ENCODE assay signal across 8 mouse cellular contexts in genomic region chr11:116580031-116580652, GRCm38 (mm10). TPM values are rescaled to one million over a fixed set of nuclear protein-coding genes. Genes with fewer than 3 reads are reported as not detected.
DNase-seq lines count a peak whose midpoint lies in the region; ATAC-seq and TF ChIP-seq lines count a peak whose summit lies in the region.

No protein-coding gene starts in this region.

- peak overlapping the region; percentile 89 for H3K4me3 ChIP-seq in layer of hippocampus, adult 2 months
- H3K4me3 ChIP-seq in brown adipose tissue, adult 24 weeks (ENCODE audit: insufficient read depth, low read depth, low read length) = peak overlapping the region; percentile 99
- H3K4me3 ChIP-seq in hindbrain, embryonic 15.5 days = peak overlapping the region; percentile 66
- H3K4me3 ChIP-seq in midbrain, embryonic 16.5 days (ENCODE audit: low read depth, low read length) = peak overlapping the region; percentile 89

- peak overlapping the region; percentile 92 for H3K27ac ChIP-seq in layer of hippocampus, adult 2 months
- H3K27ac ChIP-seq in brown adipose tissue, adult 24 weeks (replicated peaks; ENCODE audit: low read depth, low read length) = no peak overlapping the region
- peak overlapping the region; percentile 89 for H3K27ac ChIP-seq in hindbrain, embryonic 15.5 days (replicated peaks)
- H3K27ac ChIP-seq in midbrain, embryonic 16.5 days (ENCODE audit: low read length) = peak overlapping the region; percentile 95

- TF ChIP-seq CTCF in layer of hippocampus, adult 2 months (conservative IDR thresholded peaks at IDR 0.05) = no peak

- no peaks in the 10 kb centered on the region for H3K36me3 ChIP-seq in hindbrain, embryonic 15.5 days
- H3K36me3 ChIP-seq in midbrain, embryonic 16.5 days (ENCODE audit: control insufficient read depth, insufficient read depth, low read length) = no peaks in the 10 kb centered on the region

- H3K9me3 ChIP-seq in hindbrain, embryonic 15.5 days = no peaks in the 10 kb centered on the region
- H3K9me3 ChIP-seq in midbrain, embryonic 16.5 days (replicated peaks; ENCODE audit: control insufficient read depth, low read length, poor library complexity, severe bottlenecking) = no peaks in the 10 kb centered on the region

- no peak for DNase-seq in layer of hippocampus, adult 2 months (ENCODE audit: low spot score in 2 of 2)
- DNase-seq in layer of hippocampus, postnatal 36 days = no peak
- no peak for DNase-seq in ovary, postnatal 10 days (ENCODE audit: low spot score)
- no peak for DNase-seq in urinary bladder, postnatal 25 days (ENCODE audit: low spot score)
- DNase-seq in left cerebral cortex, adult 18-20 months (ENCODE audit: low spot score in 2 of 2) = no peak

- 22% methylated on average over 10 of the region's 10 CpGs for WGBS in hindbrain, embryonic 15.5 days
- 16% methylated on average over 10 of the region's 10 CpGs for WGBS in midbrain, embryonic 16.5 days

- H3K4me1 ChIP-seq in brown adipose tissue, adult 24 weeks (ENCODE audit: control insufficient read depth, insufficient read depth, insufficient read length, low read length) = peaks cover 2% of the 10 kb centered on the region; the same call in 1 of the 2 replicates
- peaks cover 46% of the 10 kb centered on the region for H3K4me1 ChIP-seq in hindbrain, embryonic 15.5 days (replicated peaks)
- H3K4me1 ChIP-seq in midbrain, embryonic 16.5 days (ENCODE audit: control insufficient read depth, insufficient read depth, low read length) = peaks cover 31% of the 10 kb centered on the region

- peak overlapping the region; percentile 86 for H3K9ac ChIP-seq in hindbrain, embryonic 15.5 days
- peak overlapping the region; percentile 98 for H3K9ac ChIP-seq in midbrain, embryonic 16.5 days (ENCODE audit: low read depth, low read length)

- H3K27me3 ChIP-seq in hindbrain, embryonic 15.5 days = no peaks in the 10 kb centered on the region
- H3K27me3 ChIP-seq in midbrain, embryonic 16.5 days (ENCODE audit: control insufficient read depth, insufficient read depth, low read depth, low read length) = no peaks in the 10 kb centered on the region

- no peak for ATAC-seq in hindbrain, embryonic 15.5 days (ENCODE audit: low FRiP score, low read depth)
- peak; percentile 1; the same call in 1 of the 2 replicates for ATAC-seq in midbrain, embryonic 16.5 days

- H3K4me2 ChIP-seq in hindbrain, embryonic 15.5 days = peak overlapping the region; percentile 66
- H3K4me2 ChIP-seq in midbrain, embryonic 16.5 days (ENCODE audit: low read length) = peak overlapping the region; percentile 62

RNA-seq across cellular contexts. Expression of gene Ube2o, which starts 1.1 kb away (rescaled TPM):
- 100 to 1,000 TPM in 1 of 2 experiments, 10 to 100 TPM in 1; 93.7 to 101 TPM for total RNA-seq in layer of hippocampus, adult 2 months (2021)
- total RNA-seq in layer of hippocampus, postnatal 36 days (2021) = 10 to 100 TPM; 91.3 to 98.8 TPM
- polyA plus RNA-seq in brown adipose tissue, adult 24 weeks (2012; ENCODE audit: insufficient read depth, insufficient read length, missing spikeins) = 7.1 and 7.8 TPM in 2 replicates
- 35.0 and 36.7 TPM in 2 replicates for polyA plus RNA-seq in hindbrain, embryonic 15.5 days (2015; fragmentation: Nextera tagmentation; extraction: Ambion mirVana)
- polyA plus RNA-seq in midbrain, embryonic 16.5 days (2015; fragmentation: Nextera tagmentation; extraction: Ambion mirVana) = 15.5 and 17.0 TPM in 2 replicates
- total RNA-seq in left cerebral cortex, adult 18-20 months (2021) = 100 to 1,000 TPM; 123 TPM

RNA-seq across cellular contexts. Expression of gene Aanat, which starts 6.1 kb away (rescaled TPM):
- total RNA-seq in layer of hippocampus, adult 2 months (2021) = 1 to 10 TPM in 1 of 2 experiments, under 1 TPM in 1; 0.27 to 1.2 TPM
- under 1 TPM; 0.33 to 0.77 TPM for total RNA-seq in layer of hippocampus, postnatal 36 days (2021)
- polyA plus RNA-seq in brown adipose tissue, adult 24 weeks (2012; ENCODE audit: insufficient read depth, insufficient read length, missing spikeins) = not detected in 2 replicates
- 0.14 TPM in 1 of 2 replicates, not detected in the other for polyA plus RNA-seq in hindbrain, embryonic 15.5 days (2015; fragmentation: Nextera tagmentation; extraction: Ambion mirVana)
- 0.20 and 0.36 TPM in 2 replicates for polyA plus RNA-seq in midbrain, embryonic 16.5 days (2015; fragmentation: Nextera tagmentation; extraction: Ambion mirVana)
- total RNA-seq in left cerebral cortex, adult 18-20 months (2021) = 1 to 10 TPM in 1 of 2 experiments, under 1 TPM in 1; 0.56 to 1.4 TPM

RNA-seq across cellular contexts. Expression of gene Rhbdf2, which starts 46.7 kb away (rescaled TPM):
- 1 to 10 TPM; 1.4 to 1.6 TPM for total RNA-seq in layer of hippocampus, adult 2 months (2021)
- 1 to 10 TPM in 1 of 2 experiments, under 1 TPM in 1; 0.90 to 1.4 TPM for total RNA-seq in layer of hippocampus, postnatal 36 days (2021)
- 4.4 and 8.2 TPM in 2 replicates for polyA plus RNA-seq in brown adipose tissue, adult 24 weeks (2012; ENCODE audit: insufficient read depth, insufficient read length, missing spikeins)
- polyA plus RNA-seq in hindbrain, embryonic 15.5 days (2015; fragmentation: Nextera tagmentation; extraction: Ambion mirVana) = 1.1 and 1.6 TPM in 2 replicates
- 0.93 and 1.2 TPM in 2 replicates for polyA plus RNA-seq in midbrain, embryonic 16.5 days (2015; fragmentation: Nextera tagmentation; extraction: Ambion mirVana)
- total RNA-seq in left cerebral cortex, adult 18-20 months (2021) = 1 to 10 TPM; 1.6 to 1.9 TPM

RNA-seq across cellular contexts. Expression of gene Sphk1, which starts 49.4 kb away (rescaled TPM):
- total RNA-seq in layer of hippocampus, adult 2 months (2021) = 1 to 10 TPM; 1.6 to 1.9 TPM
- 1 to 10 TPM; 1.3 to 2.4 TPM for total RNA-seq in layer of hippocampus, postnatal 36 days (2021)
- not detected in 2 replicates for polyA plus RNA-seq in brown adipose tissue, adult 24 weeks (2012; ENCODE audit: insufficient read depth, insufficient read length, missing spikeins)
- polyA plus RNA-seq in hindbrain, embryonic 15.5 days (2015; fragmentation: Nextera tagmentation; extraction: Ambion mirVana) = 8.4 and 11.0 TPM in 2 replicates
- 4.4 and 5.5 TPM in 2 replicates for polyA plus RNA-seq in midbrain, embryonic 16.5 days (2015; fragmentation: Nextera tagmentation; extraction: Ambion mirVana)
- total RNA-seq in left cerebral cortex, adult 18-20 months (2021) = 1 to 10 TPM; 7.9 to 9.9 TPM
